Mouse (Mus musculus): Measurements from ENCODE around the gene Olfr875. TPM values are rescaled to one million over a fixed set of nuclear protein-coding genes. Genes with fewer than 3 reads are reported as not detected.

Gene Olfr875
- polyA plus RNA-seq, 1 experiment from 2014 or later = not detected

GRCm38 (mm10) chr9:37814696-37815095, 43.0 kb downstream of the Olfr875 start:
- Histone ChIP-seq H3K27ac (ENCODE audit: low read depth, low read length) (no peak overlapping the region), H3K9ac (ENCODE audit: low read length) (no peak overlapping the region), H3K4me3 (ENCODE audit: low read depth, low read length) (no peak overlapping the region), H3K4me2 (ENCODE audit: low read depth, low read length, severe bottlenecking) (no peak overlapping the region), H3K9me3 (ENCODE audit: control insufficient read depth, low read length) (no peaks in the 10 kb centered on the region), H3K4me1 (replicated peaks; ENCODE audit: control insufficient read depth, insufficient read depth, low read length) (no peaks in the 10 kb centered on the region), H3K27me3 (ENCODE audit: control insufficient read depth, insufficient read depth, low read length) (no peaks in the 10 kb centered on the region), H3K36me3 (ENCODE audit: control insufficient read depth, insufficient read depth, low read length) (no peaks in the 10 kb centered on the region)
- WGBS = 70% methylated on average over 3 of the region's 3 CpGs
- no peak for ATAC-seq (replicated peaks; ENCODE audit: low FRiP score)
- no peak for DNase-seq (ENCODE audit: low spot score)

Other genes with a start within 250 kb of the Olfr875 start
- gene Esam, start 243.8 kb upstream of the Olfr875 start, polyA plus RNA-seq (2014; fragmentation: Nextera tagmentation; extraction: Ambion mirVana) = 29.8 and 30.7 TPM in 2 replicates
- gene Vsig2, start 232.6 kb upstream of the Olfr875 start, polyA plus RNA-seq (2014; fragmentation: Nextera tagmentation; extraction: Ambion mirVana) = 0.36 and 0.75 TPM in 2 replicates
- 2.7 and 3.4 TPM in 2 replicates for gene Nrgn, start 219.0 kb upstream of the Olfr875 start, polyA plus RNA-seq (2014; fragmentation: Nextera tagmentation; extraction: Ambion mirVana)
- gene Siae, start 216.2 kb upstream of the Olfr875 start, polyA plus RNA-seq (2014; fragmentation: Nextera tagmentation; extraction: Ambion mirVana) = 8.0 and 8.5 TPM in 2 replicates
- gene Spa17, start 158.1 kb upstream of the Olfr875 start, polyA plus RNA-seq (2014; fragmentation: Nextera tagmentation; extraction: Ambion mirVana) = 16.7 and 20.6 TPM in 2 replicates
- 128 TPM in 2 replicates for gene Tbrg1, start 114.5 kb upstream of the Olfr875 start, polyA plus RNA-seq (2014; fragmentation: Nextera tagmentation; extraction: Ambion mirVana)
- gene Panx3, start 102.6 kb upstream of the Olfr875 start, polyA plus RNA-seq (2014; fragmentation: Nextera tagmentation; extraction: Ambion mirVana) = 0.32 TPM in 1 of 2 replicates, not detected in the other
- not detected in 2 replicates for gene Olfr160, start 55.6 kb upstream of the Olfr875 start, polyA plus RNA-seq (2014; fragmentation: Nextera tagmentation; extraction: Ambion mirVana)
- not detected in 2 replicates for gene Olfr874, start 26.8 kb upstream of the Olfr875 start, polyA plus RNA-seq (2014; fragmentation: Nextera tagmentation; extraction: Ambion mirVana)
- not detected in 2 replicates for gene Olfr876, start 31.2 kb downstream of the Olfr875 start, polyA plus RNA-seq (2014; fragmentation: Nextera tagmentation; extraction: Ambion mirVana)
- 0.12 TPM in 1 of 2 replicates, not detected in the other for gene Olfr877, start 82.4 kb downstream of the Olfr875 start, polyA plus RNA-seq (2014; fragmentation: Nextera tagmentation; extraction: Ambion mirVana)
- not detected in 2 replicates for gene Olfr145, start 124.9 kb downstream of the Olfr875 start, polyA plus RNA-seq (2014; fragmentation: Nextera tagmentation; extraction: Ambion mirVana)
- gene Olfr878, start 146.0 kb downstream of the Olfr875 start, polyA plus RNA-seq (2014; fragmentation: Nextera tagmentation; extraction: Ambion mirVana) = not detected in 2 replicates
- not detected in 2 replicates for gene Olfr881, start 220.0 kb downstream of the Olfr875 start, polyA plus RNA-seq (2014; fragmentation: Nextera tagmentation; extraction: Ambion mirVana)